Mouse (Mus musculus): ENCODE results near the gene Ptprr. TPM values are rescaled to one million over a fixed set of nuclear protein-coding genes. Genes with fewer than 3 reads are reported as not detected.
A peak's percentile ranks its signal among the peaks of the same experiment; 100 is the strongest.

Gene Ptprr
- polyA plus RNA-seq (2014; fragmentation: Nextera tagmentation; extraction: Ambion mirVana), result 6.3 and 6.5 TPM in 2 replicates

DNA sequence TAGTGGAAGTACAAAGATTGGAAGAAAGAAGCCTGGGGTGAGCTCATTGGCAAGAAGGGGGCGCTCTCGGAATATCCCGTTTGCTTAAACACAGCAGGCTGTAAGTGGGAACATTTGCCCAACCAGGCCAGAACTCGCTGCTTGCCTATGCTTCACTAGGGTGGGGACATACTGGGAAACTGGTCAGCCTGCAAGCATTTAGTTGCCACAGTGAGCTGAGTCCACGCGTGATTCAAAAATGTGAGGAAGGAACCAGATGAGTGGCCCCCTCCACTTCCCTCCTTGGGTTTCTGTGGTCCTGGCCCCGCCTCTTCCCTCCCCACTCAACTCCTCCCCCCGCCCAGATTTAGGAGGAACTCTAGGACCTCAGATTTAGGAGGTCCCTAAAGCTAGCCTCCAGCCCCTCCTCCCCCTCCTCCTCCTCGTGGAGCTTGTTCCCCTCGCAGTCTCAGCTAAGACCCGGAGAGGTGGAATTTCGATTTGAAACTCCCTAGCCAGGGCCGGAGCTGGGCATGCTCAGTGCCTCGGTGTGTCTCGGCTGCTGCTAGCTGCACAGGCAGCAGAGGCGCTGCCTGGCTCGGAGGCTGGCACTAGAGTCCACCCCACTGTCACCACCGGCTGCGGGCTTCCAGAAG is at the start of gene Ptprr:
Ptprr (plus strand) TSS at position 369 of the 635 bp plus-strand sequence.
- H3K9me3 ChIP-seq (ENCODE audit: control insufficient read depth, low read length), result no peaks in the 10 kb centered on the region
- no peaks in the 10 kb centered on the region for H3K36me3 ChIP-seq (ENCODE audit: control insufficient read depth, insufficient read depth, low read length)
- no peak within 1 kb of the TSS for H3K27ac ChIP-seq (replicated peaks; ENCODE audit: low read depth, low read length)
- peak; percentile 94 for ATAC-seq (ENCODE audit: low read depth)
- H3K9ac ChIP-seq (ENCODE audit: low read depth, low read length), result 0 out of 2 replicates have a peak within 1 kb of the TSS, but pooled peaks have one; percentile 21
- H3K27me3 ChIP-seq (replicated peaks; ENCODE audit: control insufficient read depth, insufficient read depth, low read length), result no peaks in the 10 kb centered on the region
- peak; percentile 91 for DNase-seq (ENCODE audit: low spot score)
- H3K4me1 ChIP-seq (ENCODE audit: control insufficient read depth, insufficient read depth, low read length), result no peaks in the 10 kb centered on the region
- 0% methylated on average over 18 of the region's 19 CpGs for WGBS
- H3K4me2 ChIP-seq (ENCODE audit: low read depth, low read length), result peak within 1 kb of the TSS; percentile 49
- peak within 1 kb of the TSS; percentile 33 for H3K4me3 ChIP-seq (ENCODE audit: low read depth, low read length)

DNA sequence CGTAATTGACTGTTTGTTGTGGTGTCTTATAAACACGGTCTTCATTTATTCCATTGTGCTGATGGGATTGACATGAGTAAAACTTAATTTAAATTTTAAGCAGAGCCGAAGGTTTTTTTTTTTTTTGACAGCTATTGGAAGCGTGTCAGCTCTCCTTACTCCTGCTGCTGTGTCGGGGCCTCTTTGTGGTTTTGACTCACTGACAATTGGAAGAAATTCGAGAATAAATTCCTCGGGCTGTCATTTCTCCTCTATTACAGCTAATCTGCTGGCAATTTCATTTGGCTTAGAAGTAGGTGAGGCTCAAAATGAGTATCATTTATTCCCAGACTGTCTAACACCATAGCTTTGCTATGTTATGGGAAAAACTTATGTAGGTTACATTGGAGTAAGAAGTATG is 41.7 kb upstream of the Ptprr start:
- Histone ChIP-seq H3K4me1 (ENCODE audit: control insufficient read depth, insufficient read depth, low read length) (peaks cover 11% of the 10 kb centered on the region; the same call in 1 of the 2 replicates), H3K27me3 (replicated peaks; ENCODE audit: control insufficient read depth, insufficient read depth, low read length) (no peaks in the 10 kb centered on the region), H3K27ac (replicated peaks; ENCODE audit: low read depth, low read length) (no peak overlapping the region; the same call in 1 of the 2 replicates), H3K36me3 (ENCODE audit: control insufficient read depth, insufficient read depth, low read length) (no peaks in the 10 kb centered on the region), H3K4me3 (ENCODE audit: low read depth, low read length) (no peak overlapping the region), H3K9ac (ENCODE audit: low read depth, low read length) (no peak overlapping the region), H3K4me2 (ENCODE audit: low read depth, low read length) (no peak overlapping the region), H3K9me3 (ENCODE audit: control insufficient read depth, low read length) (no peaks in the 10 kb centered on the region)
- ATAC-seq (ENCODE audit: low read depth), result no peak
- peak; percentile 76 for DNase-seq (ENCODE audit: low spot score)
- WGBS, result 44% methylated on average over 7 of the region's 7 CpGs

DNA sequence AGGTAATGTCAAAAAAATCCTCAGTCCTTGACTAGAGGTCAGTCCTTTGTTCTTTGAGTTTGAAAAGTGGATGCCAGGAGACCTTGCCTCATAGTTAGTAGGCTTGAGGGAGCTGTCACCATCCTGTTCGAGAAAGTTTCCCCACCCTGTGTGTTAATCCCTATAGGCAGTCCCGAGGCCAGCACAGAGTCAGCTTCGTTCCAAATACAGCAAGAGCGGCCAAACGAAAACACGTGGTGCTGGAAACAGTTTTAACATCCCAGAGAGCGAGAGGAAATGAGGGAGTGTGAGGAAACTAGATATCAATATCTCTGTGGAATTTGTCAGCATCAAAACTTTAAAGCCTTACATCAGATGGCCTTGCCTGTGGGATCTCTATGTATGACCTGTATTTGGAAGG is 39.0 kb upstream of the Ptprr start:
- no peaks in the 10 kb centered on the region for H3K27me3 ChIP-seq (replicated peaks; ENCODE audit: control insufficient read depth, insufficient read depth, low read length)
- H3K27ac ChIP-seq (replicated peaks; ENCODE audit: low read depth, low read length), result no peak overlapping the region
- no peak overlapping the region for H3K9ac ChIP-seq (ENCODE audit: low read depth, low read length)
- no peaks in the 10 kb centered on the region for H3K9me3 ChIP-seq (ENCODE audit: control insufficient read depth, low read length)
- DNase-seq (ENCODE audit: low spot score) (peak; percentile 78), ATAC-seq (ENCODE audit: low read depth) (peak; percentile 75; the same call in 1 of the 2 replicates)
- H3K4me1 ChIP-seq (ENCODE audit: control insufficient read depth, insufficient read depth, low read length), result peaks cover 11% of the 10 kb centered on the region; the same call in 1 of the 2 replicates
- H3K4me3 ChIP-seq (ENCODE audit: low read depth, low read length), result no peak overlapping the region
- no peak overlapping the region for H3K4me2 ChIP-seq (ENCODE audit: low read depth, low read length)
- H3K36me3 ChIP-seq (ENCODE audit: control insufficient read depth, insufficient read depth, low read length), result no peaks in the 10 kb centered on the region
- 18% methylated on average over 7 of the region's 7 CpGs for WGBS

DNA sequence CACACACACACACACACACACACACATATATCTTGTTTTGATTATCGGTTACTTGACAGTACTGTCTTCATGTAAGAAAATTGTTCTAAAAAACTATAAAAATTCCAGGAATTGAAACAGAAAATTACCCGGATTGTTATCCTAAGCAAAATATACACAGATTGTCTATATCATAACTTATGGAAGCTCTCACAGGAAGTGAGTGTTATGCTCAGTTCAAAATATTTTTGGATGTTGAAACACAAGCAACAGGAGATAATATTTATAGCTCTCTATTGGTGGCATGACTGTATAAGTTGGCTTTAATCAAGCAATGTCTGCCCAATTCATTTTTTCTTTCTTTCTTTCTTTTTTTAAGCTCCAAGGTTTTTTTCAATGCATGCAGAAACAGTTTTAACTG is 38.0 kb upstream of the Ptprr start:
- H3K36me3 ChIP-seq (ENCODE audit: control insufficient read depth, insufficient read depth, low read length), result no peaks in the 10 kb centered on the region

DNA sequence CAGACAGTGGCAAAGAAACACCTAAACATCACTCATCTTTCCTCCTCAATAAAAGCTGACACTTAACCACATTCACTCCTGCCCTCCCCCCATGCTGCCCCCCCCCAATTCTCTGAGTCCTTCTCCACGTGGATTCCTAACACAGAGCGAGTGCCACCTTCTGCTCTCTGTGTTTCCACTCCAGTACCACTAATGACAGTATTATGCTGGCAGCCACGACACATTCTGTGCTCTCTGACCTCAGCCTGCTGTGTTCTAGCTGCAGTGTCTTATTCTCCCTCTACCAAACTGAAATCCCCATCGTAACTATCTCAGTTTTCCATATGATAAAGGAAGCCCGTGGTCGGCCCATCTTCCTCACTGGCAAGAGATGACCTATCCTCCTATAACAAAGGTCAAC is 33.7 kb upstream of the Ptprr start:
- ATAC-seq (ENCODE audit: low read depth) (no peak), DNase-seq (ENCODE audit: low spot score) (no peak)
- H3K4me3 ChIP-seq (ENCODE audit: low read depth, low read length), result no peak overlapping the region
- H3K27me3 ChIP-seq (replicated peaks; ENCODE audit: control insufficient read depth, insufficient read depth, low read length), result no peaks in the 10 kb centered on the region
- 0 out of 2 replicates have a peak, but pooled peaks cover 3% of the 10 kb centered on the region for H3K4me1 ChIP-seq (ENCODE audit: control insufficient read depth, insufficient read depth, low read length)
- no peak overlapping the region for H3K4me2 ChIP-seq (ENCODE audit: low read depth, low read length)
- H3K9ac ChIP-seq (ENCODE audit: low read depth, low read length), result no peak overlapping the region
- H3K27ac ChIP-seq (replicated peaks; ENCODE audit: low read depth, low read length), result no peak overlapping the region
- no peaks in the 10 kb centered on the region for H3K36me3 ChIP-seq (ENCODE audit: control insufficient read depth, insufficient read depth, low read length)
- WGBS, result 55% methylated on average over 6 of the region's 6 CpGs
- no peaks in the 10 kb centered on the region for H3K9me3 ChIP-seq (ENCODE audit: control insufficient read depth, low read length)

More for the DNA sequence above, 38.0 kb upstream of the Ptprr start:
- Histone ChIP-seq H3K9me3 (ENCODE audit: control insufficient read depth, low read length) (no peaks in the 10 kb centered on the region), H3K27ac (replicated peaks; ENCODE audit: low read depth, low read length) (no peak overlapping the region), H3K9ac (ENCODE audit: low read depth, low read length) (no peak overlapping the region), H3K4me3 (ENCODE audit: low read depth, low read length) (no peak overlapping the region), H3K4me1 (ENCODE audit: control insufficient read depth, insufficient read depth, low read length) (peaks cover 11% of the 10 kb centered on the region; the same call in 1 of the 2 replicates), H3K27me3 (replicated peaks; ENCODE audit: control insufficient read depth, insufficient read depth, low read length) (no peaks in the 10 kb centered on the region), H3K4me2 (ENCODE audit: low read depth, low read length) (no peak overlapping the region)
- DNase-seq (ENCODE audit: low spot score) (no peak), ATAC-seq (ENCODE audit: low read depth) (no peak)
- WGBS, result 59% methylated on average over 2 of the region's 2 CpGs

DNA sequence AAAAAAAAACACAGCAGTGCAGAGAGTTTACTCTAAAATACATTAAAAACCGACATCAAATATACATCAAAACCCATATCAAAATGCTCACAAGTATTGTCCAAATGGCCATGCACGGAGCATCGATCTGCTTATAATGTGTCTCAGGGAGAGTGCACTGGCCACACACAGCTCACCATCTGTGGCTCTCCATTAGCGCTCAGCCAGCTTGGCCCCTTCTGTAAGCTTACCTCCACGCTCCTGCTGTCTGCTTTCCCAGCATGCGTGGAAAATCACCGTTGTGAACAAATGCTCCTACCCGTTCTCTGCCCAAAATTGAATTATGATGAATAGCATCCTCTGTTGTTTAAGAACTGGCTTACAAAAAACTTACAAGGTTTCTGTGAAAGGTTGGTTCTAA is 16.2 kb upstream of the Ptprr start:
- Histone ChIP-seq H3K4me2 (ENCODE audit: low read depth, low read length) (no peak overlapping the region), H3K36me3 (ENCODE audit: control insufficient read depth, insufficient read depth, low read length) (no peaks in the 10 kb centered on the region), H3K4me3 (ENCODE audit: low read depth, low read length) (no peak overlapping the region), H3K9me3 (ENCODE audit: control insufficient read depth, low read length) (no peaks in the 10 kb centered on the region), H3K27ac (replicated peaks; ENCODE audit: low read depth, low read length) (no peak overlapping the region), H3K27me3 (replicated peaks; ENCODE audit: control insufficient read depth, insufficient read depth, low read length) (no peaks in the 10 kb centered on the region), H3K4me1 (ENCODE audit: control insufficient read depth, insufficient read depth, low read length) (no peaks in the 10 kb centered on the region), H3K9ac (ENCODE audit: low read depth, low read length) (no peak overlapping the region)
- DNase-seq (ENCODE audit: low spot score) (no peak), ATAC-seq (ENCODE audit: low read depth) (no peak)
- whole genome bisulfite sequencing, result 61% methylated on average over 8 of the region's 8 CpGs

DNA sequence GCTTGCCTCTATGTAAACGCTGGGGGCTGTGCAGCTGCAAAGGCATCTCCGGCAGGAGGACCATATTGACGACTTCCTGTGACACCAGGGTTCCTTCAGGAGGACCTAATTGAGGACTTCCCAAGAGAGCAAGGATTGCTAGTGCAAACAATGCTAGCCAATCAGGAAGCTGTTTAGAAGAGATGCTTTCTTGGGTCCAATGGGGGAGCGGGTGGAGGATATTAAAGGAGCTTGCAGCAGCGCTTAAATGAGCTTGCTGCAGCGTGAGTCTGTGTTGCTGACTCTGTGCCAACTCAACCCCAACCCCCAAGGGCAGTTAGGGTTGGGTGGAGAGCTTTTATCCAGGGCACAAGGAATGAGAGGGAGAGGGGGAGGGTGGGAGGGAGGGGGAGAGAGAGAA is 11.3 kb upstream of the Ptprr start:
- ATAC-seq (ENCODE audit: low read depth), result no peak
- Histone ChIP-seq H3K27me3 (replicated peaks; ENCODE audit: control insufficient read depth, insufficient read depth, low read length) (no peaks in the 10 kb centered on the region), H3K9me3 (ENCODE audit: control insufficient read depth, low read length) (no peaks in the 10 kb centered on the region), H3K27ac (replicated peaks; ENCODE audit: low read depth, low read length) (no peak overlapping the region), H3K4me2 (ENCODE audit: low read depth, low read length) (peak overlapping the region; percentile 18), H3K9ac (ENCODE audit: low read depth, low read length) (no peak overlapping the region), H3K36me3 (ENCODE audit: control insufficient read depth, insufficient read depth, low read length) (no peaks in the 10 kb centered on the region), H3K4me1 (ENCODE audit: control insufficient read depth, insufficient read depth, low read length) (no peaks in the 10 kb centered on the region), H3K4me3 (ENCODE audit: low read depth, low read length) (no peak overlapping the region)
- 28% methylated on average over 6 of the region's 6 CpGs for WGBS
- no peak for DNase-seq (ENCODE audit: low spot score)

DNA sequence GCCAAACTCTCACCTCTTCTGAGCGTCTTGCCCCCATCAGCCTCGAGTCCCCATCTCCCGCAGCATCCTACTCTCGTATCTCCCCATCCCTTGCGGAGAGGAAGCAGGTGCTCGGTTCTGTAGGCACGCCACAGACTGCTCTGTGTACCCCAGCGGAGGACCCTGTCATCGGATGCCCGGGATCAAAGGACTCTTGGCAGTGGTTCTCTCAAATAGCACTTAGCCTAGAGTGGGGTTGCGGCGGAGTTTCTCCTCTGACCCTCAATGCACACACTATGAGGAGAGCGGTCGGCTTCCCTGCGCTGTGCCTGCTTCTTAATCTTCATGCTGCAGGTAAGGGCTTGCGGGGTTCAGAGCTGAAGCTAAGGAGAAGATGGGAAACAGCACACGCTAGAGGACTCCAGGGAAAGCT is 473 bp downstream of the Ptprr start:
- under 1% methylated on average over 17 of the region's 17 CpGs for WGBS
- Histone ChIP-seq H3K36me3 (ENCODE audit: control insufficient read depth, insufficient read depth, low read length) (no peaks in the 10 kb centered on the region), H3K4me2 (ENCODE audit: low read depth, low read length) (peak overlapping the region; percentile 49), H3K4me1 (ENCODE audit: control insufficient read depth, insufficient read depth, low read length) (no peaks in the 10 kb centered on the region), H3K9me3 (ENCODE audit: control insufficient read depth, low read length) (no peaks in the 10 kb centered on the region), H3K27ac (replicated peaks; ENCODE audit: low read depth, low read length) (no peak overlapping the region), H3K9ac (ENCODE audit: low read depth, low read length) (0 out of 2 replicates have a peak overlapping the region, but pooled peaks have one; percentile 21), H3K27me3 (replicated peaks; ENCODE audit: control insufficient read depth, insufficient read depth, low read length) (no peaks in the 10 kb centered on the region), H3K4me3 (ENCODE audit: low read depth, low read length) (peak overlapping the region; percentile 33)
- ATAC-seq (ENCODE audit: low read depth), result peak; percentile 42
- DNase-seq (ENCODE audit: low spot score), result peak; percentile 1

Data from embryonic facial prominence, embryonic 14.5 days (tissue).